Mouse (Mus musculus): ENCODE data around the gene Akap6. TPM values are rescaled to one million over a fixed set of nuclear protein-coding genes. Genes with fewer than 3 reads are reported as not detected.

Gene Akap6
- polyA plus RNA-seq, 1 experiment from 2014 or later, result 18.3 TPM

- 93% methylated on average over 9 of the region's 9 CpGs for WGBS
- H3K9ac ChIP-seq, result no peak overlapping the region
- H3K4me3 ChIP-seq (replicated peaks), result no peak overlapping the region
- H3K4me2 ChIP-seq, result no peak overlapping the region
- H3K36me3 ChIP-seq (replicated peaks), result peaks cover 9% of the 10 kb centered on the region; the same call in 1 of the 2 replicates
- H3K27me3 ChIP-seq, result no peaks in the 10 kb centered on the region
- H3K27ac ChIP-seq, result no peak overlapping the region
- ATAC-seq (ENCODE audit: low FRiP score), result no peak
- H3K9me3 ChIP-seq, result no peaks in the 10 kb centered on the region
- peaks cover 3% of the 10 kb centered on the region for H3K4me1 ChIP-seq
Measured at GRCm38 (mm10) chr12:52799717-52800116, 100.5 kb downstream of the Akap6 start.

DNA sequence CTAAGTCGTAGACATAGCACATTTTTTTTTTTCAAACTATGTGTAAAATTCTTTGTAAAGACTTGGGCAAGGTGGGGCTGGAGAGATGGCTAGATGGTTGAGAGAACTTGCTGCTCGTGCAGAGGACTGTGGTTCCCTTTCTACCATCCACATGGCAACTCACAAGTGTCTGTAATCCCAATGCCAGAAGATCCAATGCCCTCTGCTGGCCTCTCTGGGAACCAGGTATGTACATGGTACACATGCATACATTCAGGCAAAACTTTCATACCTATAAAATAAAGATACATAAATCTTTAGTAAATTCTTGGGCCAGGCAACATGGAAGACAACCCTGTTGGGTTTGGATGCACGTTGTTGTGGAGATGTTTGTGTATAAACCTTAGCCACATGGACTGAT, 107.1 kb downstream of the Akap6 start:
- Histone ChIP-seq H3K4me1 (no peaks in the 10 kb centered on the region), H3K4me3 (replicated peaks) (no peak overlapping the region), H3K27me3 (no peaks in the 10 kb centered on the region), H3K4me2 (no peak overlapping the region), H3K36me3 (replicated peaks) (peaks cover 9% of the 10 kb centered on the region; the same call in 1 of the 2 replicates), H3K27ac (no peak overlapping the region), H3K9me3 (no peaks in the 10 kb centered on the region), H3K9ac (no peak overlapping the region)
- WGBS, result 72% methylated on average over 3 of the region's 3 CpGs
- ATAC-seq (ENCODE audit: low FRiP score), result no peak

- H3K4me1 ChIP-seq, result peaks cover 6% of the 10 kb centered on the region; the same call in 1 of the 2 replicates
- H3K9ac ChIP-seq, result no peak overlapping the region
- H3K4me3 ChIP-seq (replicated peaks), result no peak overlapping the region
- no peaks in the 10 kb centered on the region for H3K27me3 ChIP-seq
- ATAC-seq (ENCODE audit: low FRiP score), result no peak
- WGBS, result 81% methylated on average over 7 of the region's 7 CpGs
- H3K4me2 ChIP-seq, result no peak overlapping the region
- H3K36me3 ChIP-seq (replicated peaks), result peaks cover 6% of the 10 kb centered on the region
- H3K27ac ChIP-seq, result 0 out of 2 replicates have a peak overlapping the region, but pooled peaks have one; percentile 0
- 0 out of 2 replicates have a peak, but pooled peaks cover 6% of the 10 kb centered on the region for H3K9me3 ChIP-seq
Measured at GRCm38 (mm10) chr12:52818588-52818987, 119.4 kb downstream of the Akap6 start.

DNA sequence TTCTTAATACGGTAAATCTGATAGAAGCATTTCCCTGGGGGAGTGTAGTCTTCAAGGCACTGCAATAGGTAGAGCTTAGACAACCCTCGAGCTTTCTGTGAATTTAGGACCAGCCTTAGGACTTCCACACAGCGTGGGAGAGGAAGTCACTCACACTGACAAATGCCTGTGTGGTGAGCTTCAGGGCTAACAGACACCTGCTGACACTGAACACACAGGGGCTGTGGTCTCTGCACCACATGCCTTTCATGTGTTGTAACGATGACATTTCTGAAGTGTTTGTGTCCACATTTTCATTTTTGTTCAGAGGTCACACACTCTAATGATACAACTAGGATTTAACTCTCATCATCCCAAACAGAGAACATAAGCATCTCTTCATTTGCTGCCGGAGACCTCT, 125.6 kb downstream of the Akap6 start:
- 0 out of 2 replicates have a peak, but pooled peaks cover 6% of the 10 kb centered on the region for H3K9me3 ChIP-seq
- WGBS, result 90% methylated on average over 5 of the region's 5 CpGs
- H3K36me3 ChIP-seq (replicated peaks), result peaks cover 6% of the 10 kb centered on the region
- no peak overlapping the region for H3K27ac ChIP-seq
- ATAC-seq (ENCODE audit: low FRiP score), result no peak
- no peak overlapping the region for H3K4me3 ChIP-seq (replicated peaks)
- no peaks in the 10 kb centered on the region for H3K27me3 ChIP-seq
- H3K9ac ChIP-seq, result no peak overlapping the region
- H3K4me2 ChIP-seq, result no peak overlapping the region
- no peaks in the 10 kb centered on the region for H3K4me1 ChIP-seq

DNA sequence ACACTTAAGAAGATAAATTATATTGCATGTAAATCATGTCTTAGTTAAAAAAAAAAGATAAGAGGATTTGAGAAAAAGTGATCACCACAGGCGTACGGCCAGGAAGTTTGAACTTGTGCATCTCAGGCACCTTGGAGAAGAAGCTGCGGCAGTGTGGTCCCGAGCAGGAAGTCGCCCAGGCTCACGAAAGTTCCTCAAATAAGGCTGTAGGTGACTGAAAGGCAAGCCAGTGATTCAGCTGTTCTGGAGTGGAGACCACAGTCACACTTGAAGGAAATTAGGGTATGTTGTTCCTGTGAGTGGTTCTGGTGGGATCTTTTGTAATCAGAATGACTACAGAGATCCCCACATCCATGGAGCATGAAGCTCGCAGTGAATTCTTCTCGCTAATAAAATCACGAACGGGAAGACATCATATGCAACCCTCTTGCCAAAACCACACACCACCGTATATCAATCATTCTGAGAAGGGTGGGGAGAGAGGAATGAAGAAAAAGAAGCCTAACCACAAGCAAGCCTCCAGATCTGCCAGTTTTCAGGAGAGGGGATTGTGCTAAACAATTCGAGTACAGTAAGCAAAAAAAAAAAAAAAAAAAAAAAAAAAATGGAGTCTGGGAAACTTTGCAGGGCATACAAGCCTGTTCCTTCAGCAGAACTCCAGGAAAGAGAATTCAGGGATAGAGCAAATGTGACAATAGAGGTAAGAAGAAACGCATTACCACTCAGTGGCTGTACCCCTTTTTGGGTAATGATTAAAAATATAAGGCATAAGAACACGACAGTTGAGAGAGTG, 130.0 kb downstream of the Akap6 start:
- H3K27ac ChIP-seq, result no peak overlapping the region
- no peaks in the 10 kb centered on the region for H3K27me3 ChIP-seq
- no peaks in the 10 kb centered on the region for H3K9me3 ChIP-seq
- 89% methylated on average over 14 of the region's 14 CpGs for WGBS
- H3K9ac ChIP-seq, result no peak overlapping the region
- no peak overlapping the region for H3K4me2 ChIP-seq
- no peak for ATAC-seq (ENCODE audit: low FRiP score)
- H3K4me3 ChIP-seq (replicated peaks), result no peak overlapping the region
- H3K4me1 ChIP-seq, result peaks cover 14% of the 10 kb centered on the region
- H3K36me3 ChIP-seq (replicated peaks), result no peaks in the 10 kb centered on the region

- no peaks in the 10 kb centered on the region for H3K9me3 ChIP-seq
- H3K4me2 ChIP-seq, result peak overlapping the region; percentile 31
- peak; percentile 31; the same call in 1 of the 2 replicates for ATAC-seq (ENCODE audit: low FRiP score)
- H3K4me1 ChIP-seq, result peaks cover 40% of the 10 kb centered on the region
- H3K4me3 ChIP-seq (replicated peaks), result no peak overlapping the region
- no peak overlapping the region for H3K9ac ChIP-seq
- no peaks in the 10 kb centered on the region for H3K36me3 ChIP-seq (replicated peaks)
- WGBS, result 24% methylated on average over 9 of the region's 9 CpGs
- no peak overlapping the region for H3K27ac ChIP-seq
- no peaks in the 10 kb centered on the region for H3K27me3 ChIP-seq
Measured at GRCm38 (mm10) chr12:52831782-52832181, 132.6 kb downstream of the Akap6 start.

- no peaks in the 10 kb centered on the region for H3K27me3 ChIP-seq
- H3K4me2 ChIP-seq, result no peak overlapping the region
- ATAC-seq (ENCODE audit: low FRiP score), result peak; percentile 60; the same call in 1 of the 2 replicates
- no peaks in the 10 kb centered on the region for H3K36me3 ChIP-seq (replicated peaks)
- 9% methylated on average over 4 of the region's 4 CpGs for WGBS
- H3K4me1 ChIP-seq, result peaks cover 43% of the 10 kb centered on the region
- no peaks in the 10 kb centered on the region for H3K9me3 ChIP-seq
- H3K27ac ChIP-seq, result no peak overlapping the region
- no peak overlapping the region for H3K4me3 ChIP-seq (replicated peaks)
- H3K9ac ChIP-seq, result no peak overlapping the region
Measured at GRCm38 (mm10) chr12:52832230-52832629, 133.0 kb downstream of the Akap6 start.

GRCm38 (mm10) chr12:52833141-52833540, 134.0 kb downstream of the Akap6 start:
- WGBS, result 59% methylated on average over 6 of the region's 6 CpGs
- H3K36me3 ChIP-seq (replicated peaks), result no peaks in the 10 kb centered on the region
- no peak overlapping the region for H3K9ac ChIP-seq
- 0 out of 2 replicates have a peak overlapping the region, but pooled peaks have one; percentile 38 for H3K27ac ChIP-seq
- H3K27me3 ChIP-seq, result no peaks in the 10 kb centered on the region
- no peak overlapping the region for H3K4me3 ChIP-seq (replicated peaks)
- no peak overlapping the region for H3K4me2 ChIP-seq
- peaks cover 43% of the 10 kb centered on the region for H3K4me1 ChIP-seq
- H3K9me3 ChIP-seq, result no peaks in the 10 kb centered on the region
- ATAC-seq (ENCODE audit: low FRiP score), result no peak

- 15% methylated on average over 10 of the region's 10 CpGs for WGBS
- H3K27me3 ChIP-seq, result no peaks in the 10 kb centered on the region
- no peak overlapping the region for H3K4me2 ChIP-seq
- no peaks in the 10 kb centered on the region for H3K9me3 ChIP-seq
- no peak overlapping the region for H3K4me3 ChIP-seq (replicated peaks)
- H3K9ac ChIP-seq, result no peak overlapping the region
- H3K36me3 ChIP-seq (replicated peaks), result no peaks in the 10 kb centered on the region
- peak overlapping the region; percentile 87 for H3K27ac ChIP-seq
- peaks cover 43% of the 10 kb centered on the region for H3K4me1 ChIP-seq
- peak; percentile 34; the same call in 1 of the 2 replicates for ATAC-seq (ENCODE audit: low FRiP score)
Measured at GRCm38 (mm10) chr12:52834074-52834473, 134.9 kb downstream of the Akap6 start.

DNA sequence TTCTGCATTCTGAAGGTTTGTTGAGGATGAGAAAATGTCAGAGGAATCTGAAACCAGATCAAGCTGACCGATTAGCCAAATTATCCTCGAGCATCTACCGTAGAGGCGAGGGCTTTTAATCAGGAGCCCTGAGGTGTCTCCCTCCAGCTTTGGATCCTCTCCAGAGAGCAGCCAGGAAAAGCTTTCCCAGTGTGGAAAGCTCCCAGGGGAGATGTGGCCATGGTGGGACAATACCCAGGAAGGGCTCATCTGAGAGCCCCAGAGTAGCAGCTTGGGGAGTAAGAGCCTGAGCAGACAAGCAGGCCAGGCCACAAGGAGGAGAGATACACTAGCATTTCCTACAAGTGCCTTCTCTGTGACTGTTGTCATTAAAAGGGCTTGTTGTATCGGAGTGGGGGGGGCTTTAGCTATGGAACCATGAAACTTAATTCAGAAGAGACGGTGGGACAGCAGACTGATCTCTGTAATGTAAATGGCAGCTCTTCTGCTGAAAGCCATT, 135.6 kb downstream of the Akap6 start:
- peaks cover 43% of the 10 kb centered on the region for H3K4me1 ChIP-seq

GRCm38 (mm10) chr12:52835291-52835742, 136.1 kb downstream of the Akap6 start:
- Histone ChIP-seq H3K9me3 (no peaks in the 10 kb centered on the region), H3K4me3 (replicated peaks) (no peak overlapping the region), H3K4me1 (peaks cover 43% of the 10 kb centered on the region), H3K36me3 (replicated peaks) (no peaks in the 10 kb centered on the region), H3K27me3 (no peaks in the 10 kb centered on the region), H3K9ac (0 out of 2 replicates have a peak overlapping the region, but pooled peaks have one; percentile 1), H3K4me2 (peak overlapping the region; percentile 30), H3K27ac (peak overlapping the region; percentile 87)
- peak; percentile 62 for ATAC-seq (ENCODE audit: low FRiP score)
- 5% methylated on average over 6 of the region's 6 CpGs for WGBS

More for the DNA sequence above, 135.6 kb downstream of the Akap6 start:
- peak overlapping the region; percentile 30 for H3K4me2 ChIP-seq
- WGBS, result 29% methylated on average over 6 of the region's 6 CpGs
- peak overlapping the region; percentile 87 for H3K27ac ChIP-seq
- 0 out of 2 replicates have a peak, but pooled peaks have one; percentile 24 for ATAC-seq (ENCODE audit: low FRiP score)
- no peaks in the 10 kb centered on the region for H3K36me3 ChIP-seq (replicated peaks)
- no peaks in the 10 kb centered on the region for H3K9me3 ChIP-seq
- H3K27me3 ChIP-seq, result no peaks in the 10 kb centered on the region
- H3K9ac ChIP-seq, result 0 out of 2 replicates have a peak overlapping the region, but pooled peaks have one; percentile 1
- H3K4me3 ChIP-seq (replicated peaks), result no peak overlapping the region

GRCm38 (mm10) chr12:52835914-52836546, 136.8 kb downstream of the Akap6 start:
- WGBS, result 58% methylated on average over 12 of the region's 12 CpGs
- Histone ChIP-seq H3K9ac (no peak overlapping the region), H3K27me3 (no peaks in the 10 kb centered on the region), H3K36me3 (replicated peaks) (no peaks in the 10 kb centered on the region), H3K4me2 (no peak overlapping the region), H3K27ac (peak overlapping the region; percentile 87), H3K4me3 (replicated peaks) (no peak overlapping the region), H3K9me3 (no peaks in the 10 kb centered on the region), H3K4me1 (peaks cover 43% of the 10 kb centered on the region)
- no peak for ATAC-seq (ENCODE audit: low FRiP score)
